Mouse (Mus musculus): Measurements from ENCODE around the gene A26c2.

A26c2 gene

GRCm38 (mm10) chr7:62823573-62823972, at the start of gene A26c2:
TSS of gene A26c2 (minus strand) at chr7:62823673.
- DNase-seq, result no peak

DNA sequence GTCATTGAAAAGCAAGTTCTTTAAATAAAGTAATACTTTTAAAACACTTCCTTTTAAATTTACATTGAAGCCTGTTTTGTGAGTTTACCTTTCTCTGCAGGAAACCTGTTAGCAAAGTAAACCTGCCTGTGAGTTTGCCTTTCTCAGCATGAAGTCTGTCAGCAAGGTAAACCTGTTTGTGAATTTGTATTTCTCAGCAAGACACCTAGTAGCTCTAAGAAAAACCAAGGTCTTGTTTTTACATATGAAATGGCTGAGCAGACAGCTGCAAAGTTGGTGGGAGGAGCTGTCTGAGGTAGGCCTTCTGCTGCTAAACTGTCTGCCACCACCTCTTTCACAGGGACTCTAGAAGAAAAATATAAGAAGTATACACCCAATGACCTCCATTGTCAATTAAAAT, 28.0 kb upstream of the A26c2 start:
- no peak for DNase-seq
